Mouse (Mus musculus) hindbrain, embryonic 12.5 days (tissue): ENCODE data around the gene Kdf1. TPM values are rescaled to one million over a fixed set of nuclear protein-coding genes. Genes with fewer than 3 reads are reported as not detected.
"Not testable (repeated sequence)": the region's sequence is repeated elsewhere in the genome, so short reads cannot be mapped to it uniquely, and the experiment has no call there.

Experiments used
- ATAC-seq: fragments of 200-750 bp; cut with Nextera tagmentation; 2 replicates; pipeline ENCODE4 v1.8.0; 2017; ENCODE audit warnings: moderate TSS enrichment; ENCODE audit not compliant: low FRiP score
- H3K27ac ChIP-seq: fragments of 300-500 bp; sonication (generic); 2 replicates; pipeline ENCODE4 v1.5.1; 2016; ENCODE audit warnings: mild to moderate bottlenecking
- H3K27me3 ChIP-seq: fragments of 300-500 bp; sonication (generic); 2 replicates; pipeline ENCODE4 v1.6.1; 2016; ENCODE audit warnings: mild to moderate bottlenecking
- H3K36me3 ChIP-seq: fragments of 300-500 bp; sonication (generic); 2 replicates; pipeline ENCODE4 v1.6.1; 2016; ENCODE audit warnings: mild to moderate bottlenecking
- H3K4me1 ChIP-seq: fragments of 300-500 bp; sonication (generic); 2 replicates; pipeline ENCODE4 v1.6.1; 2016
- H3K4me2 ChIP-seq: fragments of 300-500 bp; sonication (generic); replicated peaks from 2 replicates; pipeline ENCODE4 v1.6.1; 2016; ENCODE audit warnings: mild to moderate bottlenecking
- H3K4me3 ChIP-seq: fragments of 300-500 bp; sonication (generic); 2 replicates; pipeline ENCODE4 v1.5.1; 2016; ENCODE audit warnings: mild to moderate bottlenecking
- H3K9ac ChIP-seq: fragments of 300-500 bp; sonication (generic); 2 replicates; pipeline ENCODE4 v1.6.1; 2016; ENCODE audit warnings: mild to moderate bottlenecking, moderate library complexity
- H3K9me3 ChIP-seq: fragments of 300-500 bp; sonication (generic); replicated peaks from 2 replicates; pipeline ENCODE4 v1.6.1; 2016; ENCODE audit warnings: mild to moderate bottlenecking
- WGBS: fragments of 180-500 bp; shearing (Covaris S2); methylation state at CpG from one replicate; pipeline ENCODE4 v1.1.7; 2016; 5-methylcytosine and 5-hydroxymethylcytosine counted together
- polyA plus RNA-seq: library from polyadenylated mRNA; unstranded; fragments of >200 nt; fragmentation: Nextera tagmentation; extraction: Ambion mirVana; gene quantifications from 2 replicates; pipeline ENCODE4 v1.2.1, GENCODE M21; 2016

Kdf1 gene
- polyA plus RNA-seq, 1 experiment from 2014 or later = 4.0 TPM

- no peak overlapping the region for H3K4me3 ChIP-seq
- 70% methylated on average over 7 of the region's 7 CpGs for WGBS
These were observed 17.2 kb upstream of the Kdf1 start for GRCm38 (mm10) chr4:133501514-133501913.

GRCm38 (mm10) chr4:133504300-133504699, 14.5 kb upstream of the Kdf1 start:
- Histone ChIP-seq H3K4me1 (no peaks in the 10 kb centered on the region), H3K27me3 (peaks cover 59% of the 10 kb centered on the region), H3K27ac (no peak overlapping the region), H3K36me3 (no peaks in the 10 kb centered on the region), H3K9ac (no peak overlapping the region), H3K4me3 (no peak overlapping the region), H3K4me2 (no peak overlapping the region), H3K9me3 (no peaks in the 10 kb centered on the region)
- ATAC-seq = no peak
- 53% methylated on average over 5 of the region's 5 CpGs for WGBS

More at GRCm38 (mm10) chr4:133501514-133501913, 17.2 kb upstream of the Kdf1 start:
- Histone ChIP-seq H3K27me3 (peaks cover 79% of the 10 kb centered on the region), H3K4me2 (no peak overlapping the region), H3K4me1 (peaks cover 17% of the 10 kb centered on the region; the same call in 1 of the 2 replicates), H3K36me3 (no peaks in the 10 kb centered on the region), H3K9ac (no peak overlapping the region), H3K9me3 (no peaks in the 10 kb centered on the region), H3K27ac (no peak overlapping the region)
- ATAC-seq = no peak

GRCm38 (mm10) chr4:133504755-133505485, 13.8 kb upstream of the Kdf1 start:
- Histone ChIP-seq H3K4me2 (no peak overlapping the region), H3K36me3 (no peaks in the 10 kb centered on the region)

GRCm38 (mm10) chr4:133506573-133506972, 12.2 kb upstream of the Kdf1 start:
- Histone ChIP-seq H3K4me3 (no peak overlapping the region), H3K27ac (no peak overlapping the region), H3K9ac (no peak overlapping the region), H3K4me1 (no peaks in the 10 kb centered on the region), H3K9me3 (no peaks in the 10 kb centered on the region), H3K27me3 (peaks cover 39% of the 10 kb centered on the region), H3K36me3 (no peaks in the 10 kb centered on the region), H3K4me2 (no peak overlapping the region)
- WGBS = 70% methylated on average over 5 of the region's 5 CpGs
- ATAC-seq = no peak

More at GRCm38 (mm10) chr4:133504755-133505485, 13.8 kb upstream of the Kdf1 start:
- 69% methylated on average over 9 of the region's 9 CpGs for WGBS
- Histone ChIP-seq H3K4me1 (no peaks in the 10 kb centered on the region), H3K9me3 (no peaks in the 10 kb centered on the region), H3K4me3 (no peak overlapping the region), H3K27me3 (peaks cover 53% of the 10 kb centered on the region), H3K9ac (no peak overlapping the region), H3K27ac (no peak overlapping the region)
- no peak for ATAC-seq

DNA sequence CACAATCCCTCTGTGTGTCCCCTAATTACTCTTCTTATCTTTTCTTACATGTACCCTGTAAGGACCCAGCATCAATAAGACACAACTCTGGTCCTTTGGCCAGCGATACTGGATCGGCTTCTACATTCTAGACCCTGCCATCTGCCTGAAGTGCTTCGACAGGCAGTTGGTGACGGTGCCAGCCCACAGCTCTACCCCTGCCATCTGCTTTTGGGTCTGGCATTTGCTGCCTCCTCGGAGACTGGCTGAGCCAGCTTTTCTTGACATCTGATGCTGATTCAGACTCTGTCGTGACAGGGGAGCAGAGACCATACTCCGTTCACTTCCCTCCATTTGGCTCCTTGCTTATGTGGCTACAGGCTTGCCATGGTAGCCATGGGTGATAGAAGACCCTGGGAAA, 9.8 kb upstream of the Kdf1 start:
- Histone ChIP-seq H3K27me3 (peaks cover 28% of the 10 kb centered on the region), H3K4me2 (no peak overlapping the region), H3K36me3 (no peaks in the 10 kb centered on the region), H3K4me3 (no peak overlapping the region), H3K9me3 (no peaks in the 10 kb centered on the region), H3K4me1 (no peaks in the 10 kb centered on the region), H3K9ac (no peak overlapping the region), H3K27ac (no peak overlapping the region)
- no peak for ATAC-seq
- WGBS = 86% methylated on average over 7 of the region's 7 CpGs

DNA sequence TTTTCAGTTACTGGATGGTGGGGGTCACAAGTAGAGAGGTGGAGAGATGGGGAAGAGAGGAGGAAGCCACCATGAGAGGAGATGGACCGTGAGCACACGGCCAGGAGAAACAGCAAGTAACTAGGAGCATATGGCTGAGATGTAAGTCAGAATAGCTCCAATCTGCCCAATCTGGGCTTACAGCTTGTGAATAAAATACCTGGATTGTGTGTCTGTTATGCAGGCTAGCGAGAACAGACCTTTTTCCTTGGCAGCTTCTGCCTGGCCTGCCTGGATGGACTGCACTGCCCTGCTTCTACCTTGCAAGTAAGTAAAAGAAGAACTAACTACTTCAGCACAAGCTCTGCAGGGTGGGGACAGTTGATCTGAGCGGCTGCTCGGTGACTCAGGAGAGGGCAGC, 7.7 kb upstream of the Kdf1 start:
- ATAC-seq = no peak
- 80% methylated on average over 5 of the region's 5 CpGs for WGBS
- no peak overlapping the region for H3K4me2 ChIP-seq
- H3K36me3 ChIP-seq = no peaks in the 10 kb centered on the region
- no peaks in the 10 kb centered on the region for H3K9me3 ChIP-seq
- no peak overlapping the region for H3K9ac ChIP-seq
- no peak overlapping the region for H3K4me3 ChIP-seq
- H3K27me3 ChIP-seq = peaks cover 23% of the 10 kb centered on the region
- no peak overlapping the region for H3K27ac ChIP-seq
- no peaks in the 10 kb centered on the region for H3K4me1 ChIP-seq

DNA sequence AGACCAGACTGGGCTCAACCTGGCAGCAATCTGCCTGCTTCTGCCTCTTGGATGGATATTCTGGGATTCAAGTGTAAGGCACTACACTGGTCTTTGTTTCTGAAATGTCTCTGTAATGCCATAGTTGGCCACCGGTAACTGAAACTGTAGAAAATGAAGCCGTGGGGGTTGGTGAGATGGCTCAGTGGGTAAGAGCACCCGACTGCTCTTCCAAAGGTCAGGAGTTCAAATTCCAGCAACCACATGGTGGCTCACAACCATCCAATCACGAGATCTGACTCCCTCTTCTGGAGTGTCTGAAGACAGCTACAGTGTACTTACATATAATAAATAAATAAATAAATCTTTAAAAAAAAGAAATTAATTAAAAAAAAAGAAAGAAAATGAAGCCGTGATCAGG, 6.3 kb upstream of the Kdf1 start:
- not testable (repeated sequence) for H3K4me2 ChIP-seq, H3K4me1 ChIP-seq, H3K27ac ChIP-seq, H3K36me3 ChIP-seq, H3K9me3 ChIP-seq, H3K9ac ChIP-seq, ATAC-seq, H3K4me3 ChIP-seq
- 49% methylated on average over 5 of the region's 5 CpGs for WGBS
- peaks cover 27% of the 10 kb centered on the region for H3K27me3 ChIP-seq

- no peaks in the 10 kb centered on the region for H3K4me1 ChIP-seq
- H3K4me3 ChIP-seq = no peak overlapping the region
- H3K27ac ChIP-seq = no peak overlapping the region
- H3K4me2 ChIP-seq = no peak overlapping the region
- H3K36me3 ChIP-seq = no peaks in the 10 kb centered on the region
- 12% methylated on average over 8 of the region's 8 CpGs for WGBS
- H3K27me3 ChIP-seq = peaks cover 32% of the 10 kb centered on the region
- no peak overlapping the region for H3K9ac ChIP-seq
- no peaks in the 10 kb centered on the region for H3K9me3 ChIP-seq
- no peak; the same call in 1 of the 2 replicates for ATAC-seq
These were observed 5.8 kb upstream of the Kdf1 start for GRCm38 (mm10) chr4:133512972-133513371.

DNA sequence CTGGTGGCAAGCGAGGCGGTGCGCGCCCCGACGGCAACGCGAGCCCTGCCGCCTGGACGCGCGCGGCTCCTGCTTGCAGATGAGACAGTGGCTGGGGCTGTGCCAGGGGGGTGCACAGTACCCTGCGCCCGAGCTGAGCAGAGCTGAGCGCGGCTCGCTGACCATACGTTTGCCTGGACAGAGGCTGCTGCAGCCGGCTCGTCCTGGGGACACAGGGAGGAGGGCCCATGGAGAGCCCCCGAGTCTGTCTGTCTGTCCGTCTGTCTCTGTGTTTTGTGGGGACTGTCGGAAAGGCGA, 554 bp downstream of the Kdf1 start:
- Histone ChIP-seq H3K27me3 (peaks cover 61% of the 10 kb centered on the region), H3K4me3 (peak overlapping the region; percentile 37), H3K4me2 (peak overlapping the region; percentile 50), H3K4me1 (peaks cover 7% of the 10 kb centered on the region), H3K27ac (no peak overlapping the region), H3K9me3 (no peaks in the 10 kb centered on the region), H3K9ac (peak overlapping the region; percentile 47), H3K36me3 (no peaks in the 10 kb centered on the region)
- WGBS = 5% methylated on average over 25 of the region's 25 CpGs
- ATAC-seq = no peak

DNA sequence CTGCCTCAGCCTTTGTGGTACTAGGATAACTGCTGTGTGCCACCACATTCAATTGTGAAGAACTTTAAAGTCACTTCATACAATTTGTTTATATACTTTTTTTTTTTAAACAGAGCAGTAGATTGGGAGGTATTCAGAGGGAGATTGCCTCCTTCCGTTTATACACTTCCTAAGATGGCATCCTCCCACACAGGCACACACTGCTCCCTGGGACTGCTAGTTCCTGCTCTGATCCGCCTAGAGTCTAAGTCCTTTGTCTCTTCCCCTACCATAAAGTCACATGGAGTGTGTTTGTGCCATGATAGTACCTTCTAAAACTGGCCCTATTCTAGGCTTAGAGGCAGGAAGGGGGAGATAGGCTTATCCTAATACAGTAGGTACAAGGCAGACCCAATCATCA, 2.7 kb downstream of the Kdf1 start:
- no peaks in the 10 kb centered on the region for H3K36me3 ChIP-seq
- WGBS = 74% methylated on average over 2 of the region's 2 CpGs
- H3K9ac ChIP-seq = no peak overlapping the region
- H3K9me3 ChIP-seq = no peaks in the 10 kb centered on the region
- peaks cover 7% of the 10 kb centered on the region for H3K4me1 ChIP-seq
- no peak overlapping the region for H3K27ac ChIP-seq
- no peak overlapping the region for H3K4me2 ChIP-seq
- peaks cover 52% of the 10 kb centered on the region for H3K27me3 ChIP-seq
- no peak overlapping the region for H3K4me3 ChIP-seq
- ATAC-seq = no peak

DNA sequence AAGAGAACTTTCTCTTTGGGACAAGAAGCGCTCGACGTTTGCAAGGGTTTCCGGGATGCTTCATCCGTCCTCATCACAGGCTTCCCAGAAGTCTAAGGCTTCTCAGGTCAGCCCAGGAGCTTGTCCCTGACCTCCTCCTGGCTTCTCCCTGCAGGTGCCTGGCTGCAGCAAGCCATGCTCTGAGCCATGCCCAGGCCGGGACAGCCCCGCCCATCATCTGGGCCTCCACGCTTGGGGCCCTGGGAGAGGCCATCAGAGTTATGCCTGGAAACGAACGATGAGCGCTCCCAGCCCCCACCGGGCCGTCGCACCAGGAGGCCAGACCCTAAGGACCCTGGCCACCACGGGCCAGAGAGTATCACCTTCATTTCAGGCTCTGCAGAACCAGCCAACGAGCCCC, 9.0 kb downstream of the Kdf1 start:
- Histone ChIP-seq H3K9ac (no peak overlapping the region), H3K9me3 (no peaks in the 10 kb centered on the region), H3K36me3 (peaks cover 48% of the 10 kb centered on the region), H3K4me1 (no peaks in the 10 kb centered on the region), H3K4me3 (no peak overlapping the region), H3K27me3 (no peaks in the 10 kb centered on the region), H3K27ac (no peak overlapping the region), H3K4me2 (no peak overlapping the region)
- ATAC-seq = no peak
- WGBS = 73% methylated on average over 16 of the region's 16 CpGs

DNA sequence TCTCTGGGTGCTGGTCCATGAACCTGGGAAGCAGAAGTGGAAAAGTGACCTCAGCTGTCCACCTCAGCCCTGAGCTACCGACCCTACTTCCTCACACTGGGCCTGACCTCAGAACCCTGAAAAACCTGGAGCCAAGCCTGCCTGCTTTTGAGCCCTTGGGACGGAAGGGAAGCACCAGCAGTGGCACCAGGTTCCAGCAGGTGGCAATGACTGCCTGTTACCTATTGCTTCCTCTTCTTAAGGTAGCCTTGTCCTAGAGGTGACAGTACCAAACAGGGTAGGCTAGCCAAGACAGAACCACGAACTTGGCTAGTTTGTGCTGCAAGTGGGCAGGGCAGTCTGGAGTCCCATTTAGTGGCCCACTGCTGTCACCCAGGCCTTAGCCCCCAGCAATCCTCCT, 14.0 kb downstream of the Kdf1 start:
- H3K9ac ChIP-seq = no peak overlapping the region
- peaks cover 96% of the 10 kb centered on the region for H3K36me3 ChIP-seq
- no peak for ATAC-seq
- H3K4me3 ChIP-seq = no peak overlapping the region
- H3K4me1 ChIP-seq = no peaks in the 10 kb centered on the region
- H3K9me3 ChIP-seq = no peaks in the 10 kb centered on the region
- H3K27me3 ChIP-seq = no peaks in the 10 kb centered on the region
- 85% methylated on average over 3 of the region's 3 CpGs for WGBS
- no peak overlapping the region for H3K27ac ChIP-seq
- H3K4me2 ChIP-seq = no peak overlapping the region

DNA sequence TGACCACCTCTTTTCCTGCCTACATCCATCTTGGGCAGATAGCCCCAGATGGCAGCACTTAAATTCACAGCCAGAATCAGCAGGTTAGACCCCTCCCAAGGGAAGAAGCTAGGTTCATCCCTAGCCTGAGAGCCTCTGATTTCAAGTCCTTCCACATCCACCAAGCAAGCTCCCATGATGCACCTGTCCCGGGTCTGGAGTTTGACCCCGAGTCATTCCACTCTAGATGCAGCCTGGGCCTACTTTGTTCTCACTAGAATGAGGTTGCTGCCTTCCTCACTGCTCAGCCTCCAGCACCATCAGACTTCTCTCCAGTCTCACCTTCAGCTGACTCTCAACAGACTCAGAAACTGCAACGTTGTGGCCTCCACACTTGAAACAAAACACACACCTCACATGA, 17.3 kb downstream of the Kdf1 start:
- H3K9me3 ChIP-seq = no peaks in the 10 kb centered on the region
- H3K9ac ChIP-seq = no peak overlapping the region
- H3K4me2 ChIP-seq = no peak overlapping the region
- no peaks in the 10 kb centered on the region for H3K27me3 ChIP-seq
- H3K4me3 ChIP-seq = no peak overlapping the region
- no peaks in the 10 kb centered on the region for H3K4me1 ChIP-seq
- no peak for ATAC-seq
- peaks cover 93% of the 10 kb centered on the region for H3K36me3 ChIP-seq
- H3K27ac ChIP-seq = no peak overlapping the region
- WGBS = 92% methylated on average over 3 of the region's 3 CpGs
